Comparison of ENCODE assay signal across 19 mouse cellular contexts in genomic region chr1:78192217-78192735, GRCm38 (mm10). TPM values are rescaled to one million over a fixed set of nuclear protein-coding genes. Genes with fewer than 3 reads are reported as not detected.
DNase-seq lines count a peak whose midpoint lies in the region; ATAC-seq and TF ChIP-seq lines count a peak whose summit lies in the region.
"Had no signal": no experiment of that assay in that cellular context is flagged by ENCODE, and none has a peak within 500 bp of the region (broad histone marks: within the 10 kb centered on the region; RNA-seq: fewer than 3 reads in every experiment).

No protein-coding gene starts in this region.

- H3K27ac ChIP-seq in embryonic fibroblast, embryonic 13.5 days (ENCODE audit: insufficient read depth, low read length), result no peak overlapping the region
- peak overlapping the region; percentile 95 for H3K27ac ChIP-seq in midbrain, embryonic 10.5 days (replicated peaks)
- H3K27ac ChIP-seq in neural tube, embryonic 12.5 days, result peak overlapping the region; percentile 86
- no peak overlapping the region for H3K27ac ChIP-seq in kidney, embryonic 15.5 days
- H3K27ac ChIP-seq: intestine, embryonic 15.5 days; limb, embryonic 13.5 days; macrophage had no signal

- 10% methylated on average over 19 of the region's 19 CpGs for WGBS in midbrain, embryonic 10.5 days
- 6% methylated on average over 19 of the region's 19 CpGs for WGBS in neural tube, embryonic 12.5 days
- 18% methylated on average over 19 of the region's 19 CpGs for WGBS in kidney, embryonic 15.5 days

- H3K4me3 ChIP-seq in embryonic fibroblast, embryonic 13.5 days (ENCODE audit: insufficient read depth, low read length), result peak overlapping the region; percentile 25; the same call in 1 of the 2 replicates
- peak overlapping the region; percentile 75 for H3K4me3 ChIP-seq in midbrain, embryonic 10.5 days
- peak overlapping the region; percentile 59 for H3K4me3 ChIP-seq in neural tube, embryonic 12.5 days
- no peak overlapping the region for H3K4me3 ChIP-seq in kidney, embryonic 15.5 days (replicated peaks)
- H3K4me3 ChIP-seq: intestine, embryonic 15.5 days; limb, embryonic 13.5 days; myocyte had no signal

- H3K36me3 ChIP-seq in midbrain, embryonic 10.5 days, result peaks cover 34% of the 10 kb centered on the region
- H3K36me3 ChIP-seq in neural tube, embryonic 12.5 days, result no peaks in the 10 kb centered on the region
- no peaks in the 10 kb centered on the region for H3K36me3 ChIP-seq in kidney, embryonic 15.5 days
- H3K36me3 ChIP-seq: intestine, embryonic 15.5 days; limb, embryonic 13.5 days had no signal

- peak overlapping the region; percentile 73 for H3K9ac ChIP-seq in neural tube, embryonic 12.5 days
- H3K9ac ChIP-seq in kidney, embryonic 15.5 days, result no peak overlapping the region
- H3K9ac ChIP-seq: intestine, embryonic 15.5 days; limb, embryonic 13.5 days had no signal

- no peak for TF ChIP-seq POLR2A in embryonic fibroblast, embryonic 13.5 days (IDR thresholded peaks at IDR 0.05; ENCODE audit: low read depth, low read length)

- peak overlapping the region; percentile 81 for H3K4me2 ChIP-seq in neural tube, embryonic 12.5 days (replicated peaks)
- no peak overlapping the region for H3K4me2 ChIP-seq in kidney, embryonic 15.5 days
- H3K4me2 ChIP-seq: intestine, embryonic 15.5 days had no signal

- no peak for ATAC-seq in neural tube, embryonic 12.5 days (ENCODE audit: low FRiP score, low read depth)
- no peak for ATAC-seq in kidney, embryonic 15.5 days (replicated peaks; ENCODE audit: low FRiP score)
- ATAC-seq: intestine, embryonic 15.5 days; Patski had no signal

- no peaks in the 10 kb centered on the region for H3K9me3 ChIP-seq in midbrain, embryonic 10.5 days (replicated peaks)
- H3K9me3 ChIP-seq in neural tube, embryonic 12.5 days, result no peaks in the 10 kb centered on the region
- no peaks in the 10 kb centered on the region for H3K9me3 ChIP-seq in kidney, embryonic 15.5 days (replicated peaks)
- H3K9me3 ChIP-seq: intestine, embryonic 15.5 days; limb, embryonic 13.5 days had no signal

- peak; percentile 56 for DNase-seq in embryo, embryonic 11 days
- DNase-seq in embryo, embryonic 10 days (ENCODE audit: low spot score), result no peak
- peak; percentile 48 for DNase-seq in midbrain, embryonic 10.5 days (ENCODE audit: low spot score)
- no peak for DNase-seq in cerebellum, adult 9-11 months
- no peak for DNase-seq in natural killer cell, adult 2 months (ENCODE audit: low spot score in 2 of 2)
- DNase-seq: heart, postnatal 10 days; kidney, postnatal 10 days; lung, adult 2 months; spleen, adult 18-20 months; thymus, postnatal 36 days had no signal

- TF ChIP-seq CTCF in embryonic fibroblast, embryonic 13.5 days (IDR thresholded peaks at IDR 0.05; ENCODE audit: borderline replicate concordance, insufficient read depth, low read length), result no peak

- H3K27me3 ChIP-seq in midbrain, embryonic 10.5 days (ENCODE audit: low read depth, poor library complexity, severe bottlenecking), result peaks cover 100% of the 10 kb centered on the region
- H3K27me3 ChIP-seq in neural tube, embryonic 12.5 days (replicated peaks), result peaks cover 57% of the 10 kb centered on the region
- peaks cover 100% of the 10 kb centered on the region for H3K27me3 ChIP-seq in kidney, embryonic 15.5 days
- H3K27me3 ChIP-seq: CH12.LX had no signal

- H3K4me1 ChIP-seq in embryonic fibroblast, embryonic 13.5 days (ENCODE audit: control insufficient read depth, insufficient read depth, low read length), result 0 out of 2 replicates have a peak, but pooled peaks cover 3% of the 10 kb centered on the region
- peaks cover 70% of the 10 kb centered on the region for H3K4me1 ChIP-seq in midbrain, embryonic 10.5 days
- H3K4me1 ChIP-seq in neural tube, embryonic 12.5 days, result peaks cover 21% of the 10 kb centered on the region
- peaks cover 37% of the 10 kb centered on the region for H3K4me1 ChIP-seq in kidney, embryonic 15.5 days

RNA-seq across cellular contexts. Expression of gene Pax3, which starts 4.7 kb away (rescaled TPM):
- polyA plus RNA-seq in embryonic fibroblast, embryonic 13.5 days (2011; ENCODE audit: insufficient read length, low read depth, missing spikeins), result 2.8 and 6.4 TPM in 2 replicates
- 33.6 and 34.3 TPM in 2 replicates for polyA plus RNA-seq in midbrain, embryonic 10.5 days (2016; fragmentation: Nextera tagmentation; extraction: Ambion mirVana)
- 44.6 and 45.4 TPM in 2 replicates for polyA plus RNA-seq in neural tube, embryonic 12.5 days (2016; fragmentation: Nextera tagmentation; extraction: Ambion mirVana)
- 0.12 TPM in 1 of 2 replicates, not detected in the other for polyA plus RNA-seq in kidney, embryonic 15.5 days (2015; fragmentation: Nextera tagmentation; extraction: Ambion mirVana)
- polyA plus RNA-seq: intestine, embryonic 15.5 days; lung, adult 2 months; macrophage had no signal

Comparison
In these comparisons a context has a peak if more than half of its experiments do, and no peak if none do; other contexts are left out.
1. DNase-seq: peak in embryo, embryonic 11 days (single experiment) and midbrain, embryonic 10.5 days (single experiment); none in embryo, embryonic 10 days (single experiment), cerebellum, adult 9-11 months (single experiment) and natural killer cell, adult 2 months (0 of 2).
2. H3K27ac ChIP-seq: peak in midbrain, embryonic 10.5 days (single experiment) and neural tube, embryonic 12.5 days (single experiment); none in embryonic fibroblast, embryonic 13.5 days (single experiment) and kidney, embryonic 15.5 days (single experiment).